9 mouse cellular contexts compared by ENCODE assay signal in the genomic region with DNA sequence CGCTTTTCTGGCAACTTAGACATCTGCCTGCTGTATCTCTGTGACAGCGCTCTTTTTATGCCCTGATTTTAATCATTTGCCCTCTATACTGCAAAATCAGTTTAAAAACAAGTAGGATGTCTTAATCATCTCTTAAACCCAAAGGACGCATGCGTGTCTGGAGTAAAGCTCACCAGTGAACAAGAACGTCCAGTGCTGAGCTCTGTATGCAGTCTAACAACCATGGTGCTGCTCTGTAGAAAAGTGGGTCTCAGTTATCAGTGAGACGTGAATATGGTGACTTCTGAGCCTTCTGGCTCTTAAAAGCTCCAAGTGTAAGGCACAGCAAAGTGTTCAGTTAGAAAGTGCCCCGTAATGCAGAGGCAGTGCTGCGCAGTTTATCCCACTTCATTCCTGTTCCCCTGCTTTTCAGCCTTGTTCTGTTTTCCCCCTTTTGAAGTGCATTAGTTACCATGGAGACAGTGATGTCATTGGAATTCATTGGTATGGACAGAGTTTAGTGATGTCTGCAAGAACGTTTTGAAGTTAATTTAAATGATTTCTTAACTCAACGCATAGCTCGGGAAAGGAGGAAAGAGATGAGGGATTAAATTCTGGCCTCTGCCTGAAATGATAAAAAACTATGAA.
DNase-seq lines count a peak whose midpoint lies in the region; ATAC-seq and TF ChIP-seq lines count a peak whose summit lies in the region.
"Had no signal": no experiment of that assay in that cellular context is flagged by ENCODE, and none has a peak within 500 bp of the region (broad histone marks: within the 10 kb centered on the region; RNA-seq: fewer than 3 reads in every experiment).

No protein-coding gene starts in this region.

- peaks cover 31% of the 10 kb centered on the region for H3K4me1 ChIP-seq in embryonic facial prominence, embryonic 12.5 days
- H3K4me1 ChIP-seq in hindbrain, postnatal 0 days (ENCODE audit: insufficient read depth, low read length): no peaks in the 10 kb centered on the region
- no peaks in the 10 kb centered on the region for H3K4me1 ChIP-seq in liver, embryonic 12.5 days

- no peak overlapping the region for H3K9ac ChIP-seq in embryonic facial prominence, embryonic 12.5 days
- no peak overlapping the region for H3K9ac ChIP-seq in hindbrain, postnatal 0 days (replicated peaks; ENCODE audit: low read length)
- H3K9ac ChIP-seq in liver, embryonic 12.5 days: no peak overlapping the region

- H3K4me3 ChIP-seq in left cerebral cortex, adult 2 months: no peak overlapping the region
- no peak overlapping the region for H3K4me3 ChIP-seq in embryonic facial prominence, embryonic 12.5 days
- H3K4me3 ChIP-seq in hindbrain, postnatal 0 days (ENCODE audit: low read length): no peak overlapping the region
- no peak overlapping the region for H3K4me3 ChIP-seq in liver, embryonic 12.5 days

- no peaks in the 10 kb centered on the region for H3K27me3 ChIP-seq in embryonic facial prominence, embryonic 12.5 days
- H3K27me3 ChIP-seq in hindbrain, postnatal 0 days (ENCODE audit: insufficient read depth, low read length): no peaks in the 10 kb centered on the region
- no peaks in the 10 kb centered on the region for H3K27me3 ChIP-seq in liver, embryonic 12.5 days (replicated peaks)

- peak; percentile 80; the same call in 1 of the 2 replicates for ATAC-seq in embryonic facial prominence, embryonic 12.5 days (ENCODE audit: insufficient number of reproducible peaks, insufficient read depth, low FRiP score, low TSS enrichment)
- ATAC-seq in hindbrain, postnatal 0 days: peak; percentile 77
- ATAC-seq in liver, embryonic 12.5 days: no peak

- 53% methylated on average over 11 of the region's 11 CpGs for WGBS in embryonic facial prominence, embryonic 12.5 days
- 53% methylated on average over 11 of the region's 11 CpGs for WGBS in hindbrain, postnatal 0 days
- WGBS in liver, embryonic 12.5 days (ENCODE audit: insufficient replicate concordance): 67% methylated on average over 11 of the region's 11 CpGs

- TF ChIP-seq CTCF in left cerebral cortex, adult 2 months (IDR thresholded peaks at IDR 0.05): no peak
- no peak for TF ChIP-seq CTCF in hindbrain, postnatal 0 days (IDR thresholded peaks at IDR 0.05; ENCODE audit: low read depth)

- no peaks in the 10 kb centered on the region for H3K36me3 ChIP-seq in embryonic facial prominence, embryonic 12.5 days
- H3K36me3 ChIP-seq in hindbrain, postnatal 0 days (ENCODE audit: insufficient read depth, low read length): no peaks in the 10 kb centered on the region
- no peaks in the 10 kb centered on the region for H3K36me3 ChIP-seq in liver, embryonic 12.5 days

- H3K27ac ChIP-seq in left cerebral cortex, adult 2 months: peak overlapping the region; percentile 25; the same call in 1 of the 2 replicates
- peak overlapping the region; percentile 46; the same call in 1 of the 2 replicates for H3K27ac ChIP-seq in embryonic facial prominence, embryonic 12.5 days
- H3K27ac ChIP-seq in hindbrain, postnatal 0 days: 0 out of 2 replicates have a peak overlapping the region, but pooled peaks have one; percentile 41
- H3K27ac ChIP-seq in liver, embryonic 12.5 days: no peak overlapping the region

- no peaks in the 10 kb centered on the region for H3K9me3 ChIP-seq in embryonic facial prominence, embryonic 12.5 days
- no peaks in the 10 kb centered on the region for H3K9me3 ChIP-seq in hindbrain, postnatal 0 days (ENCODE audit: low read length)
- no peaks in the 10 kb centered on the region for H3K9me3 ChIP-seq in liver, embryonic 12.5 days (replicated peaks)

- DNase-seq in left cerebral cortex, adult 2 months (ENCODE audit: extremely low spot score in 1 of 2, low spot score in 2 of 2): no peak
- DNase-seq in left cerebral cortex, postnatal 4 days: no peak
- peak; percentile 61 for DNase-seq in hindbrain, postnatal 0 days (ENCODE audit: low spot score)
- peak; percentile 34 for DNase-seq in retina, embryonic 14.5 days (ENCODE audit: low spot score)
- no peak for DNase-seq in cerebellum, adult 11-12 months
- DNase-seq in cerebellum, adult 18-20 months: no peak
- DNase-seq: layer of hippocampus, postnatal 36 days had no signal

- intact Hi-C loops in left cerebral cortex, adult 2 months (cut with DNase I): no loop called here
- intact Hi-C loops in left cerebral cortex, postnatal 4 days (cut with DNase I): loop anchor here (10.0 kb wide), 1 partner anchor 216 kb away; the partner anchor contains the start of gene Arhgap5

- no peak overlapping the region for H3K4me2 ChIP-seq in embryonic facial prominence, embryonic 12.5 days (replicated peaks)
- no peak overlapping the region for H3K4me2 ChIP-seq in hindbrain, postnatal 0 days (ENCODE audit: low read depth, low read length)
- no peak overlapping the region for H3K4me2 ChIP-seq in liver, embryonic 12.5 days

Comparison
In these comparisons a context has a peak if more than half of its experiments do, and no peak if none do; other contexts are left out.
1. DNase-seq: peak in hindbrain, postnatal 0 days (single experiment) and retina, embryonic 14.5 days (single experiment); none in left cerebral cortex, adult 2 months (0 of 2), left cerebral cortex, postnatal 4 days (single experiment), cerebellum, adult 11-12 months (single experiment) and cerebellum, adult 18-20 months (0 of 2).